Mouse (Mus musculus): ENCODE measurements around the gene Lamtor4. TPM values are rescaled to one million over a fixed set of nuclear protein-coding genes. Genes with fewer than 3 reads are reported as not detected.

Gene Lamtor4
- polyA plus RNA-seq, 1 experiment from 2014 or later = 87.0 TPM

- DNase-seq (ENCODE audit: low spot score) (no peak), ATAC-seq (replicated peaks; ENCODE audit: low FRiP score, low read depth) (no peak)
- no peak for TF ChIP-seq CTCF (IDR thresholded peaks at IDR 0.05; ENCODE audit: low read depth)
- H3K9me3 ChIP-seq (replicated peaks; ENCODE audit: low read length) = no peaks in the 10 kb centered on the region
- H3K27ac ChIP-seq = no peak overlapping the region
- H3K27me3 ChIP-seq (ENCODE audit: insufficient read depth, low read length) = no peaks in the 10 kb centered on the region
- H3K4me3 ChIP-seq (replicated peaks; ENCODE audit: low read depth, low read length) = no peak overlapping the region
- 58% methylated on average over 3 of the region's 3 CpGs for WGBS
- no peaks in the 10 kb centered on the region for H3K4me1 ChIP-seq (replicated peaks; ENCODE audit: insufficient read depth, low read length)
- no peaks in the 10 kb centered on the region for H3K36me3 ChIP-seq (ENCODE audit: insufficient read depth, low read length)
- H3K9ac ChIP-seq (ENCODE audit: low read depth, low read length) = no peak overlapping the region
- H3K4me2 ChIP-seq (ENCODE audit: low read length) = no peak overlapping the region
Observed at GRCm38 (mm10) chr5:138223287-138223686, 32.0 kb upstream of the Lamtor4 start.

- Histone ChIP-seq H3K27me3 (ENCODE audit: insufficient read depth, low read length) (no peaks in the 10 kb centered on the region), H3K9ac (ENCODE audit: low read depth, low read length) (no peak within 1 kb of the TSS), H3K4me1 (replicated peaks; ENCODE audit: insufficient read depth, low read length) (no peaks in the 10 kb centered on the region), H3K36me3 (ENCODE audit: insufficient read depth, low read length) (no peaks in the 10 kb centered on the region), H3K4me2 (ENCODE audit: low read length) (no peak within 1 kb of the TSS), H3K27ac (no peak within 1 kb of the TSS), H3K9me3 (replicated peaks; ENCODE audit: low read length) (no peaks in the 10 kb centered on the region), H3K4me3 (replicated peaks; ENCODE audit: low read depth, low read length) (no peak within 1 kb of the TSS)
- TF ChIP-seq CTCF (IDR thresholded peaks at IDR 0.05; ENCODE audit: low read depth) = no peak
- DNase-seq (ENCODE audit: low spot score) = no peak
- WGBS = 65% methylated on average over 2 of the region's 2 CpGs
- no peak for ATAC-seq (replicated peaks; ENCODE audit: low FRiP score, low read depth)
Observed at GRCm38 (mm10) chr5:138225700-138226099, 29.6 kb upstream of the Lamtor4 start, which contains the start of gene Nxpe5. Nxpe5 (plus strand) TSS chr5:138225898.

DNA sequence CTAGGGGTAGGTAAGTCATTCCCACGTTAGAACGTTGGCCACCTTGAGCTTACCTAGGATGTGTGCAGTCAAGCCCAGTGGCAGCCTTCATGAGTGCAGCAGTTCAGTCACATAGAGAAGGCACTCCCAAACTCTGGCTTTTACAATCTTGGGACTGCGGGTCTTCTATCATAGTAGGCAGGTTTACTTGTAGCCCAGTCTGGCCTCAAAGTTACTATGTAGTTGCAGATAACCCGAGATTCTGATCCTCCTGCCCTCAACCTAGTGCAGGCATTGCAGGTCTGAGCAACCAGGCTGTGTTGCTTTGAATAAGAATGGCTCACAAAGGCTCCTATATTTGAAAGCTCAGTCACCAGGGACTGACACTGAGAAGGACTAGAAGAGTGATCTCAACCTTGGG lies 28.8 kb upstream of the Lamtor4 start:
- no peaks in the 10 kb centered on the region for H3K9me3 ChIP-seq (replicated peaks; ENCODE audit: low read length)
- WGBS = 80% methylated on average over 4 of the region's 4 CpGs
- no peak overlapping the region for H3K27ac ChIP-seq
- no peaks in the 10 kb centered on the region for H3K4me1 ChIP-seq (replicated peaks; ENCODE audit: insufficient read depth, low read length)
- TF ChIP-seq CTCF (IDR thresholded peaks at IDR 0.05; ENCODE audit: low read depth) = no peak
- no peak overlapping the region for H3K9ac ChIP-seq (ENCODE audit: low read depth, low read length)
- no peak overlapping the region for H3K4me3 ChIP-seq (replicated peaks; ENCODE audit: low read depth, low read length)
- no peak overlapping the region for H3K4me2 ChIP-seq (ENCODE audit: low read length)
- ATAC-seq (replicated peaks; ENCODE audit: low FRiP score, low read depth) (no peak), DNase-seq (ENCODE audit: low spot score) (no peak)
- H3K27me3 ChIP-seq (ENCODE audit: insufficient read depth, low read length) = no peaks in the 10 kb centered on the region
- H3K36me3 ChIP-seq (ENCODE audit: insufficient read depth, low read length) = no peaks in the 10 kb centered on the region

DNA sequence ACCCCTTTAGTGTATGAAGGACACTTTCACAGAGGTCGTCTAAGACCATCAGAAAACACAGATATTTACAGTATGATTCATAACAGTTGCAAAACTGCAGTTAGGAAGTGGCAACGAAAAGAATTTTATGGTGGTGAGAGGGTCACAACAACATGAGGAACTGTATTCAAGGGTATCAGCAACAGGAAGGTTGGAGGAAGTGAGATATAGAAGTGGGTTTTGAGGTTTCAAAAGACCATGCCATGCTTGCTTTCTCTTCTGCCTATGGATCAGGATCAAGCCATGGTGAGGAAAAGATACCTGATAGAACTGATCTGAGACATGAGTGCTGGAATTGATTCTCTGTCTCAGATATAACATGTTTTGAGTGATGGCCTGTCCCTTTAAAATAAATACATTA lies 27.9 kb upstream of the Lamtor4 start:
- Histone ChIP-seq H3K4me2 (ENCODE audit: low read length) (no peak overlapping the region), H3K27me3 (ENCODE audit: insufficient read depth, low read length) (no peaks in the 10 kb centered on the region), H3K27ac (no peak overlapping the region), H3K36me3 (ENCODE audit: insufficient read depth, low read length) (no peaks in the 10 kb centered on the region), H3K4me1 (replicated peaks; ENCODE audit: insufficient read depth, low read length) (no peaks in the 10 kb centered on the region), H3K4me3 (replicated peaks; ENCODE audit: low read depth, low read length) (no peak overlapping the region), H3K9me3 (replicated peaks; ENCODE audit: low read length) (no peaks in the 10 kb centered on the region), H3K9ac (ENCODE audit: low read depth, low read length) (no peak overlapping the region)
- ATAC-seq (replicated peaks; ENCODE audit: low FRiP score, low read depth) (no peak), DNase-seq (ENCODE audit: low spot score) (no peak)
- 72% methylated on average over 2 of the region's 2 CpGs for WGBS
- no peak for TF ChIP-seq CTCF (IDR thresholded peaks at IDR 0.05; ENCODE audit: low read depth)

DNA sequence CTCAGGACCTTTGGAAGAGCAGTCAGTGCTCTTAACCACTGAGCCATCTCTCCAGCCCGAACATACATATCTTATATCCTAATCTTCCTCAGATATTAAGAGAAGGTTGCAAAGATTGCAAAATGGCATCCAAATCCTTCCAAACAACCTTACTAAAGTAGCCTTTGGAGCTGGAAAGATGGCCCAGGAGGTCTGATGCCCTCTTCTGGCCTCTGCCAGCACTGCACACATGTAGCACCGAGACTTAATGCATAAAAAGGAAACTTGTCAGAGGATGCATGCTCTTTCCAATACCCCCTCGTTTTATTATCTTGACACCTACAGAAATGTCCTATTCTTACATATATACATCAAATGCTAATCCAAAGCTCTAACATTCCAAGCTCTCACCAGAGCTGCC lies 27.3 kb upstream of the Lamtor4 start:
- TF ChIP-seq CTCF (IDR thresholded peaks at IDR 0.05; ENCODE audit: low read depth) = peak; percentile 71
- no peak for ATAC-seq (replicated peaks; ENCODE audit: low FRiP score, low read depth)
- peak; percentile 17 for DNase-seq (ENCODE audit: low spot score)

GRCm38 (mm10) chr5:138229511-138229910 lies 25.8 kb upstream of the Lamtor4 start:
- Histone ChIP-seq H3K4me1 (replicated peaks; ENCODE audit: insufficient read depth, low read length) (no peaks in the 10 kb centered on the region), H3K9ac (ENCODE audit: low read depth, low read length) (no peak overlapping the region), H3K27ac (no peak overlapping the region), H3K4me3 (replicated peaks; ENCODE audit: low read depth, low read length) (no peak overlapping the region), H3K27me3 (ENCODE audit: insufficient read depth, low read length) (no peaks in the 10 kb centered on the region), H3K4me2 (ENCODE audit: low read length) (no peak overlapping the region), H3K36me3 (ENCODE audit: insufficient read depth, low read length) (no peaks in the 10 kb centered on the region), H3K9me3 (replicated peaks; ENCODE audit: low read length) (no peaks in the 10 kb centered on the region)
- no peak for ATAC-seq (replicated peaks; ENCODE audit: low FRiP score, low read depth)
- WGBS = 81% methylated on average over 3 of the region's 3 CpGs
- no peak for TF ChIP-seq CTCF (IDR thresholded peaks at IDR 0.05; ENCODE audit: low read depth)
- no peak for DNase-seq (ENCODE audit: low spot score)

More for the DNA sequence above, 27.3 kb upstream of the Lamtor4 start:
- Histone ChIP-seq H3K27me3 (ENCODE audit: insufficient read depth, low read length) (no peaks in the 10 kb centered on the region), H3K9ac (ENCODE audit: low read depth, low read length) (no peak overlapping the region), H3K4me2 (ENCODE audit: low read length) (no peak overlapping the region), H3K27ac (no peak overlapping the region), H3K4me1 (replicated peaks; ENCODE audit: insufficient read depth, low read length) (no peaks in the 10 kb centered on the region), H3K36me3 (ENCODE audit: insufficient read depth, low read length) (no peaks in the 10 kb centered on the region), H3K4me3 (replicated peaks; ENCODE audit: low read depth, low read length) (no peak overlapping the region), H3K9me3 (replicated peaks; ENCODE audit: low read length) (no peaks in the 10 kb centered on the region)
- WGBS = 55% methylated on average over 3 of the region's 3 CpGs

GRCm38 (mm10) chr5:138233778-138234177 lies 21.5 kb upstream of the Lamtor4 start:
- H3K36me3 ChIP-seq (ENCODE audit: insufficient read depth, low read length) = no peaks in the 10 kb centered on the region
- H3K9me3 ChIP-seq (replicated peaks; ENCODE audit: low read length) = no peaks in the 10 kb centered on the region
- 67% methylated on average over 2 of the region's 2 CpGs for WGBS
- DNase-seq (ENCODE audit: low spot score) = peak; percentile 8
- no peak overlapping the region for H3K9ac ChIP-seq (ENCODE audit: low read depth, low read length)
- no peak for ATAC-seq (replicated peaks; ENCODE audit: low FRiP score, low read depth)
- H3K27me3 ChIP-seq (ENCODE audit: insufficient read depth, low read length) = no peaks in the 10 kb centered on the region
- no peak overlapping the region for H3K4me3 ChIP-seq (replicated peaks; ENCODE audit: low read depth, low read length)
- H3K4me2 ChIP-seq (ENCODE audit: low read length) = no peak overlapping the region
- no peak for TF ChIP-seq CTCF (IDR thresholded peaks at IDR 0.05; ENCODE audit: low read depth)
- H3K27ac ChIP-seq = peak overlapping the region; percentile 70
- H3K4me1 ChIP-seq (replicated peaks; ENCODE audit: insufficient read depth, low read length) = no peaks in the 10 kb centered on the region

Measured in kidney, postnatal 0 days (tissue).